Mouse (Mus musculus): Measurements from ENCODE around the gene Ddx58. TPM values are rescaled to one million over a fixed set of nuclear protein-coding genes. Genes with fewer than 3 reads are reported as not detected.

Gene Ddx58
- polyA plus RNA-seq, 1 experiment from 2014 or later: 11.6 TPM

DNA sequence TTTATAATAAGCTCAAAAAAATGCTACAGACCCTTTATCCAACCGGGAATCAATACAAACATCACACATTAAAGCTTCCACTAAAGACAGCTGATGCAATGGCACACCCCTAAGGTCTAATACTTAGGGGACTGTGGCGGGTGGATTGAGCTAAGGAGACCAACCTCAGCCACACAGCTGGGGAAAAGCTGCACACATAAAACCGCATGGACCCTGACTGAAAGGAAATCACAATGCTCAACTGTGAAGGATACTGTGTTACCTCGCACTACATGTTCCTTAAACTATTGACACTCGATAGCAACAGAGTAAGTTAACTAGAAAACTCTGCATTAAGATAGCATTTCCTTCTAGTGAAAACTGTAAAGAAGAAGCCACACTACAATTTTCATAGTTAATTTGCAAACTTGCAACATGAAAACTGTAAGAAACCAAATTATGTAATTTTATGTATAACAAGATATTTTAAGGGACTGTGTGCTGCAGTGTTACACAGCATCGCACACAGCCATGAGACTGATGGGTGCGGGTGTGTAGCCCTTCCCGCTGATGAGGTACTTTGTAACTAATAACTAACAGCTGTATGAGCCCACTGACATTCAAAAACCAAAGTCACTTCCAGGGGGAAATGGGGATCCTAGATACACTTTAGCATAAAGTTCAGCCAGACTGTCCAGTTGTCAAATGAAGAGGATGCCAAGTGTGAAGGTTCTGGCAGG lies 14.9 kb upstream of the Ddx58 start:
- no peaks in the 10 kb centered on the region for H3K27me3 ChIP-seq
- no peaks in the 10 kb centered on the region for H3K9me3 ChIP-seq
- ATAC-seq (ENCODE audit: borderline replicate concordance, extremely low read depth, low FRiP score, low TSS enrichment): no peak
- no peak overlapping the region for H3K4me2 ChIP-seq
- no peak overlapping the region for H3K9ac ChIP-seq
- 82% methylated on average over 8 of the region's 8 CpGs for WGBS
- peaks cover 10% of the 10 kb centered on the region for H3K36me3 ChIP-seq
- no peak overlapping the region for H3K27ac ChIP-seq
- no peaks in the 10 kb centered on the region for H3K4me1 ChIP-seq
- no peak overlapping the region for H3K4me3 ChIP-seq

DNA sequence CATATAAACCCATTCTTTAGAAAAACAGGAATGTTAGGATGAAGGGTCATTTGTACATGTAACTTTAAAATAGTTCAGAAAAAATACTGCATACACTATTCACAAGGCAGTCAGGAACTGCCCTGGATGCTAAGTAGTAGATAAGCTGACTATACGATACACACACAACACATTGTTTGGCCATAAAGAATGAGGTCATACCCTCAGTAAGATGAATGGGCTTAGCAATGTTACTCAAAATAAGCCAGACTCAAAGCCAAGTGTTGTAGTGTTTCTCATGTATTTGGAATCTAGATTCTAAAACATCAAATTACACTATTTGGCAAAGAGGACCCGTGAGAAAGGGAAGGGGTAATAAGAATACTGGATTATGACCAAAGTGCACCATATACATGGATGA lies 14.1 kb upstream of the Ddx58 start:
- no peaks in the 10 kb centered on the region for H3K9me3 ChIP-seq
- whole genome bisulfite sequencing: 56% methylated on average over 2 of the region's 2 CpGs
- H3K4me3 ChIP-seq: no peak overlapping the region
- peaks cover 4% of the 10 kb centered on the region; the same call in 1 of the 2 replicates for H3K36me3 ChIP-seq
- no peak overlapping the region for H3K27ac ChIP-seq
- ATAC-seq (ENCODE audit: borderline replicate concordance, extremely low read depth, low FRiP score, low TSS enrichment): no peak
- no peak overlapping the region for H3K9ac ChIP-seq
- no peaks in the 10 kb centered on the region for H3K27me3 ChIP-seq
- no peaks in the 10 kb centered on the region for H3K4me1 ChIP-seq
- H3K4me2 ChIP-seq: no peak overlapping the region

DNA sequence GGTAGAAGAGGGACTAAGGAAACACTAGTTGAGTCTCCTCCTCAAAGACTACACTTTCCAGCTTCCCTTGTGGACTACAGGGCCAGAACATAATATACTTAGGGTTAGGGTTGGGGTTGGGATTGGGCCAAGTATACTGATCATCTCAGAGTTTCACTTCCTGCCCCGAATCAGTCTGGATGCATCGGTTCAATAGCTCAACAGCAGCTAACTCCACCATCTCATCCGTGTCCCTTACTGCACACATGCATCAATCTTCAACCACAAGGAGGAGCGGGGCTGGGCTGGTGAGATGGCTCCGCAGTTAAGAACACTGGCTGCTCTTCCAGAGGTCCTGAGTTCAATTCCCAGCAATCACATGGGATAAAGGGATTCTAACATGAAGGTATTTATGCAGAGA lies 11.4 kb upstream of the Ddx58 start:
- H3K27me3 ChIP-seq: no peaks in the 10 kb centered on the region
- H3K4me1 ChIP-seq: no peaks in the 10 kb centered on the region
- no peaks in the 10 kb centered on the region for H3K9me3 ChIP-seq
- WGBS: 81% methylated on average over 5 of the region's 5 CpGs
- H3K4me2 ChIP-seq: no peak overlapping the region
- H3K4me3 ChIP-seq: no peak overlapping the region
- ATAC-seq (ENCODE audit: borderline replicate concordance, extremely low read depth, low FRiP score, low TSS enrichment): no peak
- H3K36me3 ChIP-seq: no peaks in the 10 kb centered on the region
- H3K9ac ChIP-seq: no peak overlapping the region
- no peak overlapping the region for H3K27ac ChIP-seq

DNA sequence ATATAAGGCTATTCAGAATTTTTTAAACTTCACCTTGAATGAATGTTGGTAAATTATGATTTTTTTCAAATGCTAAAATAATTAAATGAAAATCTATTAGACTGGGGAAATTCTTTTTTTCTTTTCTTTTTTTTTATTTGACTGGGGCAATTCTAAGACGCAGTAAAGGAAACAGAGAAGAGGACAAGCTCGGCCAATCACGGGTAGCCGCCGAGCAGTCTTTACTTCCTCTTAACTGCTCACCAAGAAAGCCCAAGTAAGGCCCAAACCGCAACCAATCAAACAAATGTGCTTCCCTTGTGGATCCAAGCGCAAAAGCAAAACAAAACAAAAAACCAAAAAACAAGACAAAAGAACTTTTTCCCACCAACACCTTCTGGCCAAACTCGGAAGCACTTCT lies 4.4 kb upstream of the Ddx58 start:
- Histone ChIP-seq H3K4me1 (peaks cover 4% of the 10 kb centered on the region; the same call in 1 of the 2 replicates), H3K9me3 (no peaks in the 10 kb centered on the region), H3K4me3 (no peak overlapping the region), H3K9ac (no peak overlapping the region), H3K36me3 (no peaks in the 10 kb centered on the region), H3K27ac (no peak overlapping the region), H3K27me3 (no peaks in the 10 kb centered on the region), H3K4me2 (no peak overlapping the region)
- 81% methylated on average over 8 of the region's 8 CpGs for WGBS
- ATAC-seq (ENCODE audit: borderline replicate concordance, extremely low read depth, low FRiP score, low TSS enrichment): no peak

DNA sequence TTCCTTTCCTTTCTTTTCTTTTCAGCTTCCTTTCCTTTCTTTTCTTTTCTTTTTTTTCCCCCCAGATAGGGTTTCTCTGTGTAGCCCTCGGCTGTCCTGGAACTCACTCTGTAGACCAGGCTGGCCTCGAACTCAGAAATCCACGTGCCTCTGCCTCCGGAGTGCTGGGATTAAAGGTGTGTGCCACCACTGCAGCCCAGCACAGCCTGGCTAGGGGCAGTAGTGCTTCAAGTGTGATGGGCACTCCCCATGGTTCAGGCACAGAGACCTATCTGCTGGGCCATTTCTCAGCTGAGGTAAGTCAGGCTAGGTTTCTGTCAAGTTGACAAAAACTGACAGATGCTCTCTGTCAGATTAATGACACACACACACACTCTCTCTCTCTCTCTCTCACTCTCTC lies 3.4 kb upstream of the Ddx58 start:
- Histone ChIP-seq H3K4me2 (no peak overlapping the region), H3K9me3 (no peaks in the 10 kb centered on the region), H3K9ac (no peak overlapping the region), H3K36me3 (no peaks in the 10 kb centered on the region), H3K27me3 (no peaks in the 10 kb centered on the region), H3K27ac (no peak overlapping the region), H3K4me3 (no peak overlapping the region), H3K4me1 (peaks cover 9% of the 10 kb centered on the region)
- no peak for ATAC-seq (ENCODE audit: borderline replicate concordance, extremely low read depth, low FRiP score, low TSS enrichment)
- WGBS: 81% methylated on average over 4 of the region's 4 CpGs

DNA sequence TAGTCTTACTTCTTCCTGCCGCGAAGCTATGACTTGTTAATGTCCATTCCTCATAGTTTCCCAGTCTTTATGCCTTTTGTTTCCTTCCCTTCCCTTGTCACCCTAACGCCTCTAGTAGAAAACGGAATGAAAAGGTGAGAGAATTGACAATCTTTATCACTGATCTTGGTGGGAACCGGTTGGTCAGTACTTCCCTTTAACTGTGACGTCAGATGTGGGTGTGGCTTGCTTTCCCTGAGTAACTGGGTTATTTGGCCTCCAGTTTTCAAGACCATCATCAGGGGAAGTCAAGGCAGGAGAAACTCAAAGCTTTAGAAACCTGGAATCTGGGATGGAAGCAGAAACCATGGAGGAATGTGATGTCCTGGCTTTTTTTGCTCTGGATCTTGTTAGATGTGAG lies 2.3 kb upstream of the Ddx58 start:
- Histone ChIP-seq H3K9ac (no peak overlapping the region), H3K4me1 (peaks cover 9% of the 10 kb centered on the region), H3K4me3 (no peak overlapping the region), H3K4me2 (no peak overlapping the region), H3K27ac (no peak overlapping the region), H3K36me3 (no peaks in the 10 kb centered on the region), H3K27me3 (no peaks in the 10 kb centered on the region), H3K9me3 (no peaks in the 10 kb centered on the region)
- ATAC-seq (ENCODE audit: borderline replicate concordance, extremely low read depth, low FRiP score, low TSS enrichment): no peak
- 47% methylated on average over 6 of the region's 6 CpGs for WGBS

DNA sequence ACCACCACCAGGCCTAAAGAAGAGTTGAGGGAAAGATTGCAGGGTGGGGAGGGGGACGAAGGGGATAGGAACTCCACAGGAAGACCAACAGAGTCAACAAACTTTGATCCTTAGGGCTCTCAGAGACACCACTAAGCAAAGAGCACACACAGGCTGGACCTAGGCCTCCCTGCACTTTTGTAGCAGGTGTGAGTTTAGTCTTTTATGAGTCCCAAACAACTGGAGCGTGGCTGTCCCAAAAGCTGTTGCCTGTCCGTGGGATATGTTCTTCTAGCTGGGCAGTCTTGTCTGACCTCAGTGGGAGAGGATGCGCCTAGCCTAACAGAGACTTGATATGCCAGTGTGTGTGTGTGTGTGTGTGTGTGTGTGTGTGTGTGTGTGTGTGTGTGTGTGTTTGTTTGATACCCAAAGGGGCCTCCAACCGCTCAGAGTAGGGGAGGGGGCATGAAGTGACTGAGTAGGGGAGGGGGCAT lies 680 bp upstream of the Ddx58 start:
- H3K4me1 ChIP-seq: peaks cover 9% of the 10 kb centered on the region
- WGBS: 44% methylated on average over 5 of the region's 5 CpGs
- H3K4me2 ChIP-seq: peak overlapping the region; percentile 72
- no peaks in the 10 kb centered on the region for H3K36me3 ChIP-seq
- no peak overlapping the region for H3K27ac ChIP-seq
- peak overlapping the region; percentile 49; the same call in 1 of the 2 replicates for H3K9ac ChIP-seq
- H3K4me3 ChIP-seq: peak overlapping the region; percentile 62
- no peaks in the 10 kb centered on the region for H3K27me3 ChIP-seq
- no peaks in the 10 kb centered on the region for H3K9me3 ChIP-seq
- ATAC-seq (ENCODE audit: borderline replicate concordance, extremely low read depth, low FRiP score, low TSS enrichment): peak; percentile 32; the same call in 1 of the 2 replicates

DNA sequence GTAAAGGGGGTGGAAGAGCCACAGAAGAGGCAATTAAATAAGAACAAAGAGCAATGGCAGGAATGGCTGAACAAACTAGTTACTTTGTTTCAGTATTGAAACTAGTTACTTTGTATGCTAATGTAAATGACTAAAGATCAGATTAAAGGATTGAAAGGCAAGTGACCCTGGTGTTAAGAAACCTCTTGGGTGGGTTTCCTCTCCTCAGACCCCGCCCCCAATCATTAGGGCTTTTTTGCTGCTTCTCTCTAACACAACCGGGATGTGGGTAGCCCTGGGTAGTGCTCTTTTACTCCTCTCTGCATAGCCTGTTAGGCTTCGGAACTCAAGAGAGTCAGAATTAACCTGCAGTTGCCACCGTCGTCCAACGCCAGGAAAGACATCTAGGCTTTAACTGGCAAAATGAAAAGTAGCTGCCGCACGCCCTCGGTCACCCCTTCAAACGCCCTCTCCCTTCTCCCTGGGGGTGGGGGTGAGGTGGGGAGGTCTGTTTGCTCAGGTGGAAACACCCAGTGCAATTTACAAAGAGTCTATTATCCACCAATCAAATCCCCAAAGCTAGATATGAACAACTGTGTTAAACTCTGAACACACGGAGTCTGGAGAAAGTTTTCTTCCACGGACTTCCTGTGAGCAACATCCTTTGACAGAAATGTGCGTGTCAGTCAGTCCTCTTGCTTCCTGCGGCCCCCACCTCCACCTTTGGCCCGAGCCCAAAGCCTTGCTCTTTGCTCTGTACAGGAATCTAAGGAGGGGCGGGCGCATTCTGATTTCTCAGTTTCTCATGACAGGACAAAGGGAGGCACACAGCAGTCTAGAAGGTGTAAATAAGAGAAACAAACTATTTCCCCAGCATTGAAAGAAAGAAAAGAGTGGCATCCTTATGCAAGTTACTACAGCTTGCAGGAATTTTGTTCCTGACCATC lies 882 bp downstream of the Ddx58 start:
- peak overlapping the region; percentile 62 for H3K4me3 ChIP-seq
- H3K4me1 ChIP-seq: peaks cover 9% of the 10 kb centered on the region
- H3K27me3 ChIP-seq: no peaks in the 10 kb centered on the region
- peak overlapping the region; percentile 49 for H3K9ac ChIP-seq
- peak overlapping the region; percentile 77 for H3K27ac ChIP-seq
- WGBS: 2% methylated on average over 17 of the region's 17 CpGs
- no peaks in the 10 kb centered on the region for H3K36me3 ChIP-seq
- peak; percentile 70; the same call in 1 of the 2 replicates for ATAC-seq (ENCODE audit: borderline replicate concordance, extremely low read depth, low FRiP score, low TSS enrichment)
- no peaks in the 10 kb centered on the region for H3K9me3 ChIP-seq
- peak overlapping the region; percentile 72 for H3K4me2 ChIP-seq

DNA sequence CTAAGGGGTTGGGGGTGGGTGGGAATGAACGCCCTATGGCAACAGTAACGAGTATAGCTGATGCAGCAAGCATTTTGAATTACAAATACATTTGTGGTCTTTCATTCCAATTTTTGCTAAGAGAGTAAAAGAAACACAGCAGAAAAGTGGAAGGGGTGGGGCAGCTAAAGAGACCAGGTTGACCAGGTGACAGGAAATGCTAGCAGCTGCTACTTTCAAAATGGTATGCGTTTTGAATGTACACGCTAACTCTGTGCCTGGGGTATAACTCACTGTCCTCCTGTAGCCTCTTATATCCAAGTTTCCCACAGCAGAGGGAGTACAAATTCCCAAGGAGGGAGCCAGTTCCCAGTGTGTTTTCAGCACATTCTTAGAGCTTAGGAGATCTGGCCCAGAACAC lies 2.8 kb downstream of the Ddx58 start:
- Histone ChIP-seq H3K36me3 (no peaks in the 10 kb centered on the region), H3K4me1 (peaks cover 9% of the 10 kb centered on the region), H3K4me3 (no peak overlapping the region), H3K4me2 (no peak overlapping the region), H3K9ac (no peak overlapping the region), H3K27ac (no peak overlapping the region), H3K27me3 (no peaks in the 10 kb centered on the region), H3K9me3 (no peaks in the 10 kb centered on the region)
- no peak for ATAC-seq (ENCODE audit: borderline replicate concordance, extremely low read depth, low FRiP score, low TSS enrichment)
- WGBS: 83% methylated on average over 4 of the region's 4 CpGs

DNA sequence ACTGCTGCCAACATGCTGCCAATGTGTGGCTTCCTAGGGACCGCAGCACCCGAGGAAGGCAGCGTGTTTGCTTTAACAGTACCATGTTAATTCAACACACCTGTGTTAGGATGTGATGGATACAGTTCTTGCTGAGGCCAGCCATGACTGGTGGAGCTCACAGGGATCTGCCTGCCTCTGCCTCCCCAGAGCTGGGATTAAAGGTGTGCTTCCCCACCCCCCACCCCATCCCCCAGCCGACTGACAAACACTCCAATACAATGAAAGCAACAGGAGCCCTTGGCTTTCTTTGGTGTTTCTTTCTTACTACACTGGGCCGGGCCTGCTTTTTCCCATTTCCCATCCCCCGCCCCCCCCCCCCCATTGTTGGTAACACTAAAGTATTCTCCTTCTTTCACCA lies 5.4 kb downstream of the Ddx58 start:
- H3K36me3 ChIP-seq: no peaks in the 10 kb centered on the region
- H3K4me2 ChIP-seq: no peak overlapping the region
- no peaks in the 10 kb centered on the region for H3K9me3 ChIP-seq
- H3K27ac ChIP-seq: no peak overlapping the region
- peaks cover 5% of the 10 kb centered on the region for H3K4me1 ChIP-seq
- WGBS: 73% methylated on average over 6 of the region's 6 CpGs
- H3K4me3 ChIP-seq: no peak overlapping the region
- no peak for ATAC-seq (ENCODE audit: borderline replicate concordance, extremely low read depth, low FRiP score, low TSS enrichment)
- H3K9ac ChIP-seq: no peak overlapping the region
- no peaks in the 10 kb centered on the region for H3K27me3 ChIP-seq

DNA sequence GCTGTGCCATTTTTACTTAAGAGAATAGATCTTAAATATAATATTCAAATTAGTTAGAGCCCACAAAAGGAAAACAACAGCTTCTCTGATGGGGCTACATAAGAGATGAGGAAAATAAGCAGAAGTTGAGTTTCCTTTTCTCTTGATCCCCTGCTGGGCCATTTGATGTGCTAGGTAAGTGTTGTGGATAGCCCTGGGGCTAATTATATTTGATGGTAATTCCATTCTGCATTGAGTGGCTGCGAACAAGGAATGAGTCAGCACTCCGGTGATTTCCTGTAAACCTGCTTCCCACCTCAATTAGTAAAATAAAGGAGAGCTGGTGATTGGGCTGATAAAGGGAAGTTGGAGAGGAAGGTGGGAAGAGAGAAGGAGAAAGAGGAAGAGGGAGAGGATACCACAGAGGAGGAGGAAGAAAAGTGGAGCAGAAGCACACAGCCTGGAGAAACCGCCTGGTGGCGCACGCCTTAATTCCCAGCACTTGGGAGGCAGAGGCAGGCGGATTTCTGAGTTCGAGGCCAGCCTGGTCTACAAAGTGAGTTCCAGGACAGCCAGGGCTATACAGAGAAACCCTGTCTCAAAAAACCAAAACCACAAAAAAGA lies 6.5 kb downstream of the Ddx58 start:
- 93% methylated on average over 7 of the region's 7 CpGs for WGBS
- no peaks in the 10 kb centered on the region for H3K4me1 ChIP-seq
- H3K27ac ChIP-seq: no peak overlapping the region
- no peak overlapping the region for H3K4me2 ChIP-seq
- H3K9me3 ChIP-seq: no peaks in the 10 kb centered on the region
- no peaks in the 10 kb centered on the region for H3K36me3 ChIP-seq
- no peaks in the 10 kb centered on the region for H3K27me3 ChIP-seq
- no peak for ATAC-seq (ENCODE audit: borderline replicate concordance, extremely low read depth, low FRiP score, low TSS enrichment)
- H3K4me3 ChIP-seq: no peak overlapping the region
- no peak overlapping the region for H3K9ac ChIP-seq

DNA sequence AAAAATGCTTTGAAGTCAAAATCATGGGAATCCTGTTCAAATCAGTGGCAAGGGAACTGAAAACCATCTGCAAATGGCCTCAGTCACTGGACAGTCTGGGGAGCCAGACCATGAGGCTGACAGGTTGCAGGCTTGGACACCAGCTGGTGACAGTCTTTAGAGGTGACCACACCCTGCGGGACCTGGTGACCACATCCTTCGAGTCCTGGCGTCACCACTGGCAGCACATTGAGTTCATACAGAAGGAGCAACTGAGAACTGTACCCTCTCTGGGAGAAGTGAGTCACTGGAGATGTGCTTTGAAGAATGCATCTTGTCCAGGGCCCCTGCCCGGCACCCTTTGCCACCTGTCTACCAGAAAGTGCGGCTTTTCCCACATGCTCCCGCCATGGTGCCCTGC lies 9.9 kb downstream of the Ddx58 start:
- H3K9me3 ChIP-seq: no peaks in the 10 kb centered on the region
- WGBS: 87% methylated on average over 6 of the region's 6 CpGs

More for the DNA sequence above, 9.9 kb downstream of the Ddx58 start:
- Histone ChIP-seq H3K4me1 (no peaks in the 10 kb centered on the region), H3K27ac (no peak overlapping the region), H3K4me2 (no peak overlapping the region), H3K9ac (no peak overlapping the region), H3K27me3 (no peaks in the 10 kb centered on the region), H3K36me3 (no peaks in the 10 kb centered on the region), H3K4me3 (no peak overlapping the region)
- no peak for ATAC-seq (ENCODE audit: borderline replicate concordance, extremely low read depth, low FRiP score, low TSS enrichment)
